Mouse (Mus musculus) C2C12 (cell line): ENCODE results near the gene Prss16. TPM values are rescaled to one million over a fixed set of nuclear protein-coding genes. Genes with fewer than 3 reads are reported as not detected.

ENCODE experiments used
- H3K27me3 ChIP-seq: one replicate; pipeline ENCODE4 v1.6.1; 2011; ENCODE audit not compliant: control insufficient read depth, insufficient read depth, insufficient read length
- H3K36me3 ChIP-seq: one replicate; pipeline ENCODE4 v1.6.1; 2011; ENCODE audit not compliant: control insufficient read depth, insufficient read depth
- H3K4me3 ChIP-seq: one replicate; pipeline ENCODE4 v1.5.1; 2011; ENCODE audit warnings: mild to moderate bottlenecking, control low read depth; ENCODE audit not compliant: poor library complexity, insufficient read depth, severe bottlenecking
- H3K79me2 ChIP-seq: one replicate; pipeline ENCODE4 v1.6.1; 2011; ENCODE audit not compliant: control insufficient read depth, insufficient read depth
- H3K79me3 ChIP-seq: one replicate; pipeline ENCODE4 v1.6.1; 2011; ENCODE audit warnings: low read depth, control low read depth
- H3ac ChIP-seq: one replicate; pipeline ENCODE3; 2011; ENCODE audit warnings: low read depth; ENCODE audit not compliant: control insufficient read depth, insufficient read length
- CEBPB ChIP-seq: IDR thresholded peaks from one replicate; pipeline ENCODE4 v1.6.1; 2011; ENCODE audit warnings: low read depth, mild to moderate bottlenecking, control low read depth, moderate library complexity
- CTCF ChIP-seq: IDR thresholded peaks from one replicate; pipeline ENCODE4 v1.5.1; 2011; ENCODE audit not compliant: control insufficient read depth, insufficient read depth, insufficient read length
- FOSL1 ChIP-seq: IDR thresholded peaks from one replicate; pipeline ENCODE4 v1.8.0; 2011; ENCODE audit warnings: mild to moderate bottlenecking, low read length; ENCODE audit not compliant: poor library complexity, insufficient read depth, severe bottlenecking
- MAX ChIP-seq: IDR thresholded peaks from one replicate; pipeline ENCODE4 v1.6.1; 2011; ENCODE audit warnings: mild to moderate bottlenecking, control low read depth
- MYOD1 ChIP-seq: IDR thresholded peaks from one replicate; pipeline ENCODE4 v1.6.1; 2011; ENCODE audit warnings: low read depth; ENCODE audit not compliant: control insufficient read depth, insufficient read length
- MYOG ChIP-seq: IDR thresholded peaks from one replicate; pipeline ENCODE4 v1.6.1; 2011; ENCODE audit not compliant: control insufficient read depth, insufficient read length; ENCODE audit errors: extremely low read depth
- USF1 ChIP-seq: IDR thresholded peaks from one replicate; pipeline ENCODE4 v1.6.1; 2011; ENCODE audit warnings: low read depth, mild to moderate bottlenecking, control low read depth, moderate library complexity
- polyA plus RNA-seq: library from polyadenylated mRNA; unstranded; fragments of >200 nt; fragmentation: generic; extraction: Trizol; gene quantifications from one replicate; pipeline ENCODE4 v1.2.1, GENCODE M21; 2012; ENCODE audit warnings: missing spikeins

Gene Prss16
- polyA plus RNA-seq, 1 experiment: 1.1 TPM

GRCm38 (mm10) chr13:22015479-22016450 lies 6.2 kb upstream of the Prss16 start:
- Histone ChIP-seq H3K27me3 (no peaks in the 10 kb centered on the region), H3K4me3 (no peak overlapping the region), H3K79me3 (no peaks in the 10 kb centered on the region), H3K79me2 (no peaks in the 10 kb centered on the region), H3ac (no peak overlapping the region), H3K36me3 (no peaks in the 10 kb centered on the region)
- TF ChIP-seq MYOD1 (no peak), CEBPB (no peak), MAX (no peak), USF1 (no peak), CTCF (no peak), MYOG (no peak)

- TF ChIP-seq MAX: no peak
- no peak for TF ChIP-seq MYOG
- TF ChIP-seq FOSL1: no peak
- TF ChIP-seq MYOD1: no peak
- no peak for TF ChIP-seq CTCF
- no peak for TF ChIP-seq USF1
- no peak for TF ChIP-seq CEBPB
- Histone ChIP-seq H3K36me3 (no peaks in the 10 kb centered on the region), H3ac (no peak overlapping the region), H3K27me3 (peaks cover 5% of the 10 kb centered on the region), H3K4me3 (no peak overlapping the region), H3K79me3 (no peaks in the 10 kb centered on the region), H3K79me2 (no peaks in the 10 kb centered on the region)
Observed at GRCm38 (mm10) chr13:22014411-22014845, 4.9 kb upstream of the Prss16 start.

DNA sequence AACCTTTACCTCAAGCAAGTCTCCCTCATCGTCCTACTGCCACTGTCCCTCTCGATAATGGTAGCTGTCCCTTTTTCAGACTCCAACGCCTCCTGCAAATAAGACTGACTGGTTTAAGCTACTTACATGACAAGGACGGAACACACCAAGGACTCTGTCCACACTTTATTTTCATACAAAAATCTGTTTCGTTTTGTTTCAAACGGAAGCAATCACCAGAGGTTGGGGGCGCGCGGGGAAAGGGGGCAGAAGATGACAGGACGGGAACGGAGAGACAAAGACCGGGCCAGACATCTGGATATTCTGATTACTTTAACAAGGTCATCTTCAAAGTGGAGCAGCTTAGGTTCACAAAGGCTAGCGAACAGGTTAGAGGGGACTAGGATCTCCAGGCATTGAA lies 4.2 kb upstream of the Prss16 start:
- TF ChIP-seq CEBPB (no peak), MYOD1 (no peak), FOSL1 (no peak), MAX (no peak), MYOG (no peak)
- H3K4me3 ChIP-seq: no peak overlapping the region
- no peaks in the 10 kb centered on the region for H3K79me3 ChIP-seq
- no peaks in the 10 kb centered on the region for H3K36me3 ChIP-seq
- H3K79me2 ChIP-seq: no peaks in the 10 kb centered on the region
- H3K27me3 ChIP-seq: peaks cover 5% of the 10 kb centered on the region
- no peak overlapping the region for H3ac ChIP-seq

DNA sequence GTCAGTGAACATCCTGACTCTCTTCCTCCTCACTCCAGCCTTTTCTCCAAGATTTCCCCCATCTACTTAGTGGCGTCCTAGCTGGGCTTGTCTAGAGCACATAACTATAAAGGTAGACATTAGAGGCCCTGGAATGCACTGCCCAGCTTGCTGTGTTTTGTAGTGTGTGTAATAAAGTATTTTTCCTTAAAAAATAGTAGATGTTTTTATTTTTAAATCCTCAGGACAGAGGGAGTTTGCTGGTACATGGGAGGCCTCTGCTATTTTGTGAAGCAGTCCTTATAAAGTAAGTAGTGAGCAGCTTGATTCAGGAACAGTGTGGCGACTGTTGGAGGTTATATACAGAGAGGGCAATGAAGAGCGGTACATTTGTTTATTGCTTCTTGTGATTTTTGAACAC lies 835 bp downstream of the Prss16 start:
- TF ChIP-seq FOSL1 (no peak), CTCF (no peak), MYOD1 (no peak), CEBPB (no peak), MYOG (no peak), USF1 (no peak), MAX (no peak)
- Histone ChIP-seq H3K27me3 (peaks cover 16% of the 10 kb centered on the region), H3ac (no peak overlapping the region), H3K36me3 (no peaks in the 10 kb centered on the region), H3K79me3 (no peaks in the 10 kb centered on the region), H3K79me2 (no peaks in the 10 kb centered on the region), H3K4me3 (no peak overlapping the region)

DNA sequence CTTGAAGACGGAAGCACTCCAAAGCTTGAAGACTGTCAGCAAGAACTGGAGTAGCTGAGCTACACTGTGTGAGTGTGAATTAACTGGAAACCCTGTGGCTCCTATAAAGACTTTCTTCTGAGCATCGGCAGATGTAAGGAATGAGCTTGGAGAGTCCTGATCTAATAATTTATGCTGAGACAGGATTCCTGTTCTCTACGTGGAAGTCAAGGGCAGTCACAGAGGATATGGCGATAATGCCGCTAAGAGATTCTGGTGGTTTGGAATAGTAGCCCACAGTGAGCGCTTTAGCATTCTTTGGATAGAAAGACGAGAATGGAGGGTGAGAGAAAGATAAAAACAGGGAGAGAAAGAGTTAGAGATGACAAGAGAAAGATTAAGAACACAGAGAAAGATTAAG lies 1.7 kb downstream of the Prss16 start:
- no peaks in the 10 kb centered on the region for H3K79me2 ChIP-seq
- no peak overlapping the region for H3K4me3 ChIP-seq
- no peaks in the 10 kb centered on the region for H3K36me3 ChIP-seq
- peaks cover 16% of the 10 kb centered on the region for H3K27me3 ChIP-seq
- H3K79me3 ChIP-seq: no peaks in the 10 kb centered on the region
- no peak overlapping the region for H3ac ChIP-seq
- TF ChIP-seq MYOD1 (no peak), USF1 (no peak), FOSL1 (no peak), MAX (no peak), CTCF (no peak), CEBPB (no peak), MYOG (no peak)

- Histone ChIP-seq H3ac (no peak overlapping the region), H3K79me3 (no peaks in the 10 kb centered on the region), H3K36me3 (no peaks in the 10 kb centered on the region), H3K27me3 (peaks cover 16% of the 10 kb centered on the region), H3K79me2 (no peaks in the 10 kb centered on the region), H3K4me3 (no peak overlapping the region)
- no peak for TF ChIP-seq MYOD1
- TF ChIP-seq FOSL1: no peak
- no peak for TF ChIP-seq MYOG
- no peak for TF ChIP-seq CEBPB
- TF ChIP-seq USF1: no peak
- no peak for TF ChIP-seq CTCF
- no peak for TF ChIP-seq MAX
Observed at GRCm38 (mm10) chr13:22007121-22007510, 2.4 kb downstream of the Prss16 start.
